Mouse (Mus musculus) CH12.LX (cell line): ENCODE data around the gene Trappc10. TPM values are rescaled to one million over a fixed set of nuclear protein-coding genes. Genes with fewer than 3 reads are reported as not detected.

Experiments used
- DNase-seq: peaks from one replicate; pipeline ENCODE4 v3.0.0-alpha.2; 2013; ENCODE audit errors: extremely low read depth
- H3K27ac ChIP-seq: 2 replicates; pipeline ENCODE4 v1.5.1; 2012; ENCODE audit warnings: low read depth, mild to moderate bottlenecking, control low read depth, moderate library complexity; ENCODE audit not compliant: insufficient read depth
- H3K27me3 ChIP-seq: replicated peaks from 2 replicates; pipeline ENCODE3; 2012; ENCODE audit warnings: inconsistent platforms
- H3K36me3 ChIP-seq, 2 experiments: replicated peaks in 1 of 2; 2 replicates each; pipeline versions ENCODE3 to v1.6.1; 2012; ENCODE audit warnings: inconsistent platforms in 1 of 2, low read length in 1 of 2, mild to moderate bottlenecking in 1 of 2, mixed read lengths in 1 of 2, moderate library complexity in 1 of 2; ENCODE audit not compliant: control insufficient read depth in 1 of 2, insufficient read depth in 1 of 2
- H3K4me1 ChIP-seq, 2 experiments: 2 replicates each; pipeline ENCODE4 v1.6.1; 2012; ENCODE audit warnings: inconsistent platforms in 1 of 2, moderate library complexity in 1 of 2; ENCODE audit not compliant: insufficient read depth in 2 of 2, control insufficient read depth in 1 of 2
- H3K4me2 ChIP-seq: 2 replicates; pipeline ENCODE4 v1.6.1; 2012; ENCODE audit warnings: low read depth, mild to moderate bottlenecking, control low read depth; ENCODE audit not compliant: poor library complexity, insufficient read depth, severe bottlenecking
- H3K4me3 ChIP-seq, 3 experiments: fragments of 150-350 bp in 1 of 3; sonication (generic) in 1 of 3; replicated peaks in 1 of 3; 2 replicates each; pipeline versions ENCODE3 to v1.5.1; 2011 to 2012; ENCODE audit warnings: low read depth in 2 of 3, low read length in 2 of 3, mild to moderate bottlenecking in 2 of 3, moderate library complexity in 2 of 3, control low read depth in 1 of 3, improper control_type of control experiment in 1 of 3, inconsistent platforms in 1 of 3, mixed read lengths in 1 of 3; ENCODE audit not compliant: poor library complexity in 1 of 3
- H3K79me2 ChIP-seq: replicated peaks from 2 replicates; pipeline ENCODE4 v1.6.1; 2012; ENCODE audit warnings: mild to moderate bottlenecking, moderate library complexity; ENCODE audit not compliant: control insufficient read depth, poor library complexity, insufficient read depth, severe bottlenecking; ENCODE audit errors: extremely low read depth
- H3K9ac ChIP-seq: 2 replicates; pipeline ENCODE4 v1.6.1; 2012; ENCODE audit warnings: low read depth, mild to moderate bottlenecking, control low read depth, moderate library complexity; ENCODE audit not compliant: insufficient read depth
- H3K9me3 ChIP-seq: replicated peaks from 2 replicates; pipeline ENCODE3; 2012; ENCODE audit warnings: low read length, inconsistent platforms, mixed read lengths
- BHLHE40 ChIP-seq: IDR thresholded peaks from 2 replicates; pipeline ENCODE4 v1.6.1; 2011; ENCODE audit warnings: mild to moderate bottlenecking, low read depth, low read length, improper control_type of control experiment
- CHD1 ChIP-seq: IDR thresholded peaks from 2 replicates; pipeline ENCODE4 v1.6.1; 2012; ENCODE audit warnings: low read depth, low read length, improper control_type of control experiment, inconsistent platforms
- CHD2 ChIP-seq: IDR thresholded peaks from 2 replicates; pipeline ENCODE4 v1.6.1; 2011; ENCODE audit warnings: low read length, improper control_type of control experiment
- E2F4 ChIP-seq: IDR thresholded peaks from 2 replicates; pipeline ENCODE4 v1.6.1; 2011; ENCODE audit warnings: low read depth, low read length, improper control_type of control experiment; ENCODE audit not compliant: insufficient replicate concordance
- ELF1 ChIP-seq: IDR thresholded peaks from 2 replicates; pipeline ENCODE4 v1.6.1; 2014; ENCODE audit warnings: low read depth, mild to moderate bottlenecking, inconsistent platforms, low read length, improper control_type of control experiment
- ETS1 ChIP-seq: conservative IDR thresholded peaks from 2 replicates; pipeline ENCODE4 v1.6.1; 2012; ENCODE audit warnings: low read depth, mild to moderate bottlenecking, inconsistent platforms, low read length, improper control_type of control experiment, moderate library complexity
- IRF4 ChIP-seq: IDR thresholded peaks from 2 replicates; pipeline ENCODE4 v1.6.1; 2014; ENCODE audit warnings: low read depth, mild to moderate bottlenecking, inconsistent platforms, low read length, improper control_type of control experiment
- JUND ChIP-seq: conservative IDR thresholded peaks from 2 replicates; pipeline ENCODE4 v1.6.1; 2011; ENCODE audit warnings: low read depth, low read length, improper control_type of control experiment
- KAT2A ChIP-seq: IDR thresholded peaks from 2 replicates; pipeline ENCODE4 v1.6.1; 2012; ENCODE audit warnings: low read length, improper control_type of control experiment, inconsistent platforms; ENCODE audit not compliant: insufficient replicate concordance
- MAX ChIP-seq: IDR thresholded peaks from 2 replicates; pipeline ENCODE4 v1.6.1; 2011; ENCODE audit warnings: low read length, improper control_type of control experiment
- MAZ ChIP-seq: IDR thresholded peaks from 2 replicates; pipeline ENCODE4 v1.6.1; 2012; ENCODE audit warnings: low read depth, mild to moderate bottlenecking, inconsistent platforms, low read length, improper control_type of control experiment, moderate library complexity
- MEF2A ChIP-seq: IDR thresholded peaks from 2 replicates; pipeline ENCODE4 v1.6.1; 2014; ENCODE audit warnings: low read depth, mild to moderate bottlenecking, inconsistent platforms, low read length, improper control_type of control experiment, borderline replicate concordance
- MXI1 ChIP-seq: IDR thresholded peaks from 2 replicates; pipeline ENCODE4 v1.6.1; 2011; ENCODE audit warnings: mild to moderate bottlenecking, low read depth, low read length, improper control_type of control experiment
- MYC ChIP-seq: IDR thresholded peaks from 2 replicates; pipeline ENCODE4 v1.6.1; 2011; ENCODE audit warnings: low read depth, mild to moderate bottlenecking, improper control_type of control experiment, low read length
- RAD21 ChIP-seq: IDR thresholded peaks from 2 replicates; pipeline ENCODE4 v1.6.1; 2011; ENCODE audit warnings: low read depth, mild to moderate bottlenecking, low read length, improper control_type of control experiment, moderate library complexity
- SMC3 ChIP-seq: IDR thresholded peaks from 2 replicates; pipeline ENCODE4 v1.6.1; 2011; ENCODE audit warnings: low read depth, low read length, improper control_type of control experiment
- TBP ChIP-seq: conservative IDR thresholded peaks from 2 replicates; pipeline ENCODE4 v1.6.1; 2011; ENCODE audit warnings: low read depth, low read length, improper control_type of control experiment
- TCF12 ChIP-seq: IDR thresholded peaks from 2 replicates; pipeline ENCODE4 v1.6.1; 2014; ENCODE audit warnings: low read depth, mild to moderate bottlenecking, inconsistent platforms, low read length, improper control_type of control experiment
- ZC3H11A ChIP-seq: IDR thresholded peaks from 2 replicates; pipeline ENCODE4 v1.6.1; 2012; ENCODE audit warnings: low read depth, mild to moderate bottlenecking, inconsistent platforms, low read length, improper control_type of control experiment
- ZNF384 ChIP-seq: IDR thresholded peaks from 2 replicates; pipeline ENCODE4 v1.6.1; 2012; ENCODE audit warnings: low read depth, low read length, improper control_type of control experiment, inconsistent platforms
- dilution Hi-C: fragments of 300-500 bp; cut with MboI; formaldehyde crosslinking; loops from 2 replicates; pipeline ENCODE4 v1.14.3; 2020; ENCODE audit warnings: low sequenced_read_pairs; ENCODE audit not compliant: extremely low pct_unique_long_range_greater_than_20kb, extremely low pct_ligation_motif_present
- in situ Hi-C: fragments of 300-500 bp; cut with MboI; formaldehyde crosslinking; loops from 3 replicates; pipeline ENCODE4 v1.14.3; 2019; ENCODE audit warnings: low sequenced_read_pairs, low pct_ligation_motif_present, low pct_unique_long_range_greater_than_20kb, mixed read lengths
- polyA plus RNA-seq: library from polyadenylated mRNA; unstranded; fragments of >175 nt; gene quantifications from 2 replicates; pipeline ENCODE4 v1.2.1, GENCODE M21; 2012; ENCODE audit warnings: low read depth; ENCODE audit not compliant: insufficient read length
- total RNA-seq, 2 experiments: library from RNA; depleted of rRNA; stranded (reverse); fragments of 300-350 nt in 1 of 2; fragments of >200 nt in 1 of 2; gene quantifications; 2 replicates each; pipeline ENCODE4 v1.2.3; 2012 to 2014

Gene Trappc10
- total and polyA plus RNA-seq, 3 experiments = 22.1 to 26.7 (median 26.5) TPM

DNA sequence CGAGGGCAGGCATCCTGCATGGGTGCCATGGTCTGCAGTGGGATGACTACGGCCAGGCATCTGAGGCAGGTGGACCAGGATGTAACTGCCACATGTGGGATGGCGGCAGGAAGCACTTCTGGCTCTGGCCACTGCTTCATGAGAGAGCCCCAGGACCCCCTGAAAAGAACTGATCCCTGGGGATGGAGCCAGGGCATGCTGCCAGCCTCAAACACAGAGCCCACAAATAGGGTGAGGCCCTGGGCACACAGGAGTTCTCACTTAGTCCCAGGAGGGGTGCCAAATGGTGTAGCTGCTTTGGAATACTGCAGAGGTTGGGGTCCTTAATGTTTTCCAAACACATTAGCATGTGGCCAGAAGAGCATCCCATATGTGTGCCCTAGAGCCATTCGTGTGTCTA lies 41.5 kb upstream of the Trappc10 start:
- TF ChIP-seq IRF4 = no peak
- no peak for TF ChIP-seq CHD1
- no peak for TF ChIP-seq MAZ
- no peak for TF ChIP-seq E2F4
- TF ChIP-seq ETS1 = no peak
- no peak for TF ChIP-seq CHD2
- TF ChIP-seq TBP = no peak
- TF ChIP-seq RAD21 = no peak
- no peak for TF ChIP-seq SMC3
- TF ChIP-seq ELF1 = no peak
- no peak for TF ChIP-seq TCF12
- TF ChIP-seq KAT2A = no peak
- no peak for DNase-seq
- H3K4me3 ChIP-seq = no peak overlapping the region
- H3K4me2 ChIP-seq = no peak overlapping the region
- dilution Hi-C loops = no loop called here
- no peaks in the 10 kb centered on the region for H3K9me3 ChIP-seq
- in situ Hi-C loops = loop anchor here (5.0 kb wide), 1 partner anchor 106 kb away; no protein-coding TSS in a partner anchor
- no peaks in the 10 kb centered on the region for H3K79me2 ChIP-seq
- no peaks in the 10 kb centered on the region for H3K27me3 ChIP-seq
- peaks cover 0 to 20% of the 10 kb centered on the region in 2 experiments; a peak in 2 of 4 replicates for H3K4me1 ChIP-seq
- no peak overlapping the region for H3K9ac ChIP-seq
- no peak overlapping the region for H3K27ac ChIP-seq
- H3K36me3 ChIP-seq = peaks cover 58 to 94% of the 10 kb centered on the region in 2 experiments

DNA sequence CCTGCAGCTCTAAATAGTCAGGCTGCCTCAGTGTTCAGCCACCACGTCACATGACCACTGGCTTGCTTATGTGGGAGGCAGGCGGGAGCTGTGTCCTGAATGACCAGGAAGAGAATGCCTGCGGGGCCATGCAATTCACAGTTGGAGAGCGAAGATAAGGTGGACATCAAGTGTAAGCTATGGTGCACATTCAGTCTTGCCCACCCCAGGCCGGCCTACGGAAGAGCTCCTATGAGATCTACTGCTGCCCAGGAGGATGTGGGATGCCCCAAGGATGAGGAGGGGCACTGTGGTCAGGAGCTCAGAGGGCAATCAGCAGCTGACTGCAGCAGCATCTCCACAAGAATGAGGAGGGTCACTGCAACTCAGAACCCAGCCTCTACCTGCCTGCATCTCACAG lies 41.0 kb upstream of the Trappc10 start:
- Histone ChIP-seq H3K79me2 (no peaks in the 10 kb centered on the region), H3K4me1 (peaks cover 0 to 25% of the 10 kb centered on the region in 2 experiments; a peak in 2 of 4 replicates), H3K4me2 (no peak overlapping the region), H3K27me3 (no peaks in the 10 kb centered on the region), H3K27ac (no peak overlapping the region), H3K9me3 (no peaks in the 10 kb centered on the region), H3K36me3 (peaks cover 63 to 94% of the 10 kb centered on the region in 2 experiments), H3K4me3 (no peak overlapping the region), H3K9ac (no peak overlapping the region)
- dilution Hi-C loops = no loop called here
- in situ Hi-C loops = loop anchor here (5.0 kb wide), 1 partner anchor 107 kb away; no protein-coding TSS in a partner anchor
- no peak for DNase-seq
- TF ChIP-seq ZC3H11A (no peak), BHLHE40 (no peak), MEF2A (no peak), ETS1 (no peak), MXI1 (no peak), CHD1 (no peak), ELF1 (no peak), MYC (no peak), MAX (no peak), CHD2 (no peak), JUND (no peak), TCF12 (no peak), E2F4 (no peak), ZNF384 (no peak)
